Mouse (Mus musculus) heart, embryonic 14.5 days (tissue): ENCODE measurements around the gene Cntn5. TPM values are rescaled to one million over a fixed set of nuclear protein-coding genes. Genes with fewer than 3 reads are reported as not detected.

Experiments used
- ATAC-seq: fragments of 200-750 bp; cut with Nextera tagmentation; 2 replicates; pipeline ENCODE4 v1.8.0; 2017; ENCODE audit warnings: low read depth, moderate TSS enrichment; ENCODE audit not compliant: insufficient number of reproducible peaks, insufficient read depth, low FRiP score
- H3K27ac ChIP-seq, 2 experiments: fragments of 200-500 bp in 1 of 2; fragments of 300-500 bp in 1 of 2; sonication (generic) in 1 of 2; replicated peaks in 1 of 2; 2 replicates each; pipeline ENCODE4 v1.5.1; 2012 to 2014; ENCODE audit warnings: low read depth in 2 of 2, low read length in 2 of 2, control low read depth in 1 of 2, mild to moderate bottlenecking in 1 of 2, mixed read lengths in 1 of 2; ENCODE audit not compliant: control insufficient read depth in 1 of 2, insufficient read depth in 1 of 2
- H3K27me3 ChIP-seq: fragments of 300-500 bp; sonication (generic); 2 replicates; pipeline ENCODE4 v1.6.1; 2014; ENCODE audit warnings: mild to moderate bottlenecking, low read length, control low read depth; ENCODE audit not compliant: control insufficient read depth, insufficient read depth
- H3K36me3 ChIP-seq: fragments of 300-500 bp; sonication (generic); 2 replicates; pipeline ENCODE4 v1.6.1; 2014; ENCODE audit warnings: mild to moderate bottlenecking, control low read depth, low read length, mixed read lengths; ENCODE audit not compliant: control insufficient read depth, insufficient read depth
- H3K4me1 ChIP-seq, 2 experiments: fragments of 200-500 bp in 1 of 2; fragments of 300-500 bp in 1 of 2; sonication (generic) in 1 of 2; 2 replicates each; pipeline ENCODE4 v1.6.1; 2012 to 2014; ENCODE audit warnings: low read length in 2 of 2, control low read depth in 1 of 2, mixed read lengths in 1 of 2; ENCODE audit not compliant: control insufficient read depth in 2 of 2, insufficient read depth in 2 of 2
- H3K4me2 ChIP-seq: fragments of 300-500 bp; sonication (generic); 2 replicates; pipeline ENCODE4 v1.6.1; 2014; ENCODE audit warnings: mild to moderate bottlenecking, low read length
- H3K4me3 ChIP-seq, 2 experiments: fragments of 200-500 bp in 1 of 2; fragments of 300-500 bp in 1 of 2; sonication (generic) in 1 of 2; 2 replicates each; pipeline ENCODE4 v1.5.1; 2012 to 2014; ENCODE audit warnings: low read length in 2 of 2, mild to moderate bottlenecking in 2 of 2, control low read depth in 1 of 2, low read depth in 1 of 2, moderate library complexity in 1 of 2; ENCODE audit not compliant: control insufficient read depth in 1 of 2, insufficient read depth in 1 of 2
- H3K9ac ChIP-seq: fragments of 300-500 bp; sonication (generic); 2 replicates; pipeline ENCODE4 v1.6.1; 2014; ENCODE audit warnings: mild to moderate bottlenecking, low read length
- H3K9me3 ChIP-seq: fragments of 300-500 bp; sonication (generic); 2 replicates; pipeline ENCODE4 v1.6.1; 2016; ENCODE audit warnings: low read length, control low read depth; ENCODE audit not compliant: control insufficient read depth
- WGBS: fragments of 180-500 bp; shearing (Covaris S2); extraction: QIAGEN DNeasy Blood & Tissue Kit; methylation state at CpG from one replicate; pipeline ENCODE4 v1.1.7; 2014; 5-methylcytosine and 5-hydroxymethylcytosine counted together
- polyA plus RNA-seq: library from polyadenylated mRNA; unstranded; fragments of >200 nt; fragmentation: Nextera tagmentation; extraction: Ambion mirVana; gene quantifications from 2 replicates; pipeline ENCODE4 v1.2.1, GENCODE M21; 2014

Gene Cntn5
- polyA plus RNA-seq, 1 experiment from 2014 or later = 0.65 TPM

DNA sequence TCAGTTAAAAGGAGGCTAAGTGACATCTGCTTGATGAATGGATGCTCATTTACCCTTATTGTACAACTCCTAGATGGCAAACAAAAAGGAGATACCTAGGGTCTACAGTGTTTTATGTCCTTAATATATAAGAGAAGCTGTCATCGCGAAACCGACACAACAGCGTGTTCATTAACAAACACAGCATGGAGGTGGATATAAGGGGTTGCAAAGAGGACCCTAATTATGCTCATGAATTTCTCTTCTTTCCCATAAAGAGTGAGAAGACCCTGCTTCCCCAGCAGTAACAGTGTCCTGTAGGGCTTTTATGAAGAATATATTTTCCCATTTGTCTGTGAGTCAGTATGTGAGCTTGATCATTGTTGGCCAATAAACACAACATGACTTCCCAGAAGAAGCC, 939.2 kb downstream of the Cntn5 start:
- Histone ChIP-seq H3K4me3 (no peak overlapping the region), H3K9me3 (no peaks in the 10 kb centered on the region), H3K4me2 (no peak overlapping the region), H3K9ac (no peak overlapping the region), H3K27me3 (no peaks in the 10 kb centered on the region), H3K27ac (no peak overlapping the region), H3K4me1 (no peaks in the 10 kb centered on the region), H3K36me3 (no peaks in the 10 kb centered on the region)
- no peak for ATAC-seq
- 83% methylated on average over 4 of the region's 4 CpGs for WGBS

GRCm38 (mm10) chr9:9960610-9961172, 943.9 kb downstream of the Cntn5 start:
- H3K9me3 ChIP-seq = no peaks in the 10 kb centered on the region
- H3K4me3 ChIP-seq = no peak overlapping the region
- no peaks in the 10 kb centered on the region for H3K36me3 ChIP-seq
- H3K4me2 ChIP-seq = no peak overlapping the region
- H3K9ac ChIP-seq = no peak overlapping the region
- no peak overlapping the region for H3K27ac ChIP-seq
- no peak for ATAC-seq
- H3K27me3 ChIP-seq = no peaks in the 10 kb centered on the region
- no peaks in the 10 kb centered on the region for H3K4me1 ChIP-seq

- H3K27me3 ChIP-seq = no peaks in the 10 kb centered on the region
- no peaks in the 10 kb centered on the region for H3K9me3 ChIP-seq
- H3K4me2 ChIP-seq = no peak overlapping the region
- no peak overlapping the region for H3K9ac ChIP-seq
- 45% methylated on average over 3 of the region's 3 CpGs for WGBS
- no peaks in the 10 kb centered on the region for H3K36me3 ChIP-seq
- no peak overlapping the region for H3K27ac ChIP-seq
- no peak overlapping the region for H3K4me3 ChIP-seq
- ATAC-seq = no peak
- H3K4me1 ChIP-seq = peaks cover 0 to 4% of the 10 kb centered on the region in 2 experiments; a peak in 1 of 4 replicates
These were observed 955.2 kb downstream of the Cntn5 start for GRCm38 (mm10) chr9:9949346-9949745.

DNA sequence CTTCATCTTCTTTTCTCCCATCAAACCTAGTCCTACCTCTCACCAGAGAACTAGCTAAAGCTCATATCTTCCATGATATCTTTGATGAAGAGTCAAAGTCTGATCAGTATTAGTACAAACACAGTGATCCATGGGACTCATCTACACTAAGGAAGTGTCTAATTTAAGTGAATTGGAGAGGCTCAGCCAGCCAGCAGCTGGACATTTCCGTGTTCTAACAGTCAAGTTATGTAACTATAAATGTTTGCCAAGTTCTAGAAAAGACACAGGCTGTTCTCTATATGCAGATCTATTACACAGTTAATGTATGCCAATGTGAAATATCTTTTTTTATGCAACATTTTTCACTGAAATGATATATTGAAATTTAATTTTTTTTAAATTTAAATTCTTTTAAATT, 959.7 kb downstream of the Cntn5 start:
- Histone ChIP-seq H3K27ac (no peak overlapping the region), H3K4me3 (no peak overlapping the region), H3K36me3 (no peaks in the 10 kb centered on the region), H3K4me1 (peaks cover 0 to 4% of the 10 kb centered on the region in 2 experiments; a peak in 1 of 4 replicates), H3K9me3 (no peaks in the 10 kb centered on the region), H3K9ac (no peak overlapping the region), H3K4me2 (no peak overlapping the region), H3K27me3 (no peaks in the 10 kb centered on the region)
- ATAC-seq = no peak
- 56% methylated on average over 1 of the region's 1 CpGs for WGBS

GRCm38 (mm10) chr9:9937444-9938436, 966.8 kb downstream of the Cntn5 start:
- no peak for ATAC-seq
- Histone ChIP-seq H3K27ac (no peak overlapping the region), H3K4me2 (no peak overlapping the region), H3K36me3 (no peaks in the 10 kb centered on the region), H3K27me3 (no peaks in the 10 kb centered on the region), H3K9me3 (no peaks in the 10 kb centered on the region), H3K4me3 (no peak overlapping the region), H3K4me1 (0 out of 4 replicates have a peak, but pooled peaks cover 0 to 2% of the 10 kb centered on the region in 2 experiments), H3K9ac (no peak overlapping the region)
- WGBS = 91% methylated on average over 1 of the region's 1 CpGs

- Histone ChIP-seq H3K9ac (no peak overlapping the region), H3K27me3 (no peaks in the 10 kb centered on the region), H3K9me3 (peaks cover 4% of the 10 kb centered on the region; the same call in 1 of the 2 replicates), H3K4me2 (no peak overlapping the region), H3K4me3 (no peak overlapping the region), H3K36me3 (no peaks in the 10 kb centered on the region), H3K27ac (no peak overlapping the region), H3K4me1 (no peaks in the 10 kb centered on the region)
- ATAC-seq = no peak
- WGBS = 82% methylated on average over 3 of the region's 3 CpGs
These were observed 984.0 kb downstream of the Cntn5 start for GRCm38 (mm10) chr9:9920580-9920979.

DNA sequence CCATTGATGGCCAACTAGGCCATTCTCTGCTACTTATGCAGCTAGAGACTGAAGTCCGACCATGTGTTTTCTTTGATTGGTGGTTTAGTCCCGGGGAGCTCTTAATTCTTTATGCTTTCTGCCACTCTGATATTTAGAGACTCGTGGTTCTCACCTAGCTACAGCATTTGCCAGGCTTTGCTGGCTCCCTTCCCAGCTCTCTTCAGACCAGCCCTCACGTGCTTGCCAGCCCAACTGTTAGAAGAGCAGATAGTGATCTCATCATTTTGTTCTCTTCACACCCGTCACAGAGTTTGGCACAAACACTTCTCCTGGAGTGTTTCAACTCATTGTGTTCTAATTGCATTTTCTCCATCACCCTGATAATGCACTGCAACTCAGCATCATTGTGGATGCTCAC, 1005.5 kb downstream of the Cntn5 start:
- no peak overlapping the region for H3K27ac ChIP-seq
- H3K9me3 ChIP-seq = no peaks in the 10 kb centered on the region
- H3K9ac ChIP-seq = no peak overlapping the region
- H3K36me3 ChIP-seq = no peaks in the 10 kb centered on the region
- H3K27me3 ChIP-seq = no peaks in the 10 kb centered on the region
- no peak overlapping the region for H3K4me3 ChIP-seq
- H3K4me2 ChIP-seq = no peak overlapping the region
- 33% methylated on average over 5 of the region's 5 CpGs for WGBS
- ATAC-seq = no peak
- no peaks in the 10 kb centered on the region for H3K4me1 ChIP-seq
